Mouse (Mus musculus): ENCODE measurements around the gene Lgr6. TPM values are rescaled to one million over a fixed set of nuclear protein-coding genes. Genes with fewer than 3 reads are reported as not detected.

The Lgr6 gene
- total RNA-seq, 2 experiments from 2014 or later = 1.2 to 1.3 TPM

GRCm38 (mm10) chr1:134965430-134965829 is 139.6 kb downstream of the Lgr6 start:
- DNase-seq (ENCODE audit: low spot score in 2 of 2) = no peak

DNA sequence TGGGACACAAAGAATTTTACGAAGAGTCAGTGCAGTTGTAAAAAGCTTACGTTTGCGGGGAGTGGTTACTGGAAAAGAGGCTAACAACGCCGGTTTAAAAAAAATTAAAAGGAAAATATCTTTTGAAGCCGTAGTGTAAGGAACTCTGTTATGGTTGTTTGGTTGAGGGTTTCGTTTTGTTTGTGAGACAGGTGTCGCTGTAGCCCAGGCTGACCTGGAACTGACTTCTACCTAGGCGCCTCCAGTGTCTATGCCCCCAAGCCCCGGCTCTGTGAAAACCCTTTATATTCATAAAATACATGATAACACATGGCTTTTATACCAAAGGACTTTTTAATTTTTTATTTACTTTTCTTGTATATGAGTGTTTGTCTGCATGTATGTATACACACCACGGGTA is 142.3 kb downstream of the Lgr6 start:
- DNase-seq (ENCODE audit: low spot score in 2 of 2) = no peak

DNA sequence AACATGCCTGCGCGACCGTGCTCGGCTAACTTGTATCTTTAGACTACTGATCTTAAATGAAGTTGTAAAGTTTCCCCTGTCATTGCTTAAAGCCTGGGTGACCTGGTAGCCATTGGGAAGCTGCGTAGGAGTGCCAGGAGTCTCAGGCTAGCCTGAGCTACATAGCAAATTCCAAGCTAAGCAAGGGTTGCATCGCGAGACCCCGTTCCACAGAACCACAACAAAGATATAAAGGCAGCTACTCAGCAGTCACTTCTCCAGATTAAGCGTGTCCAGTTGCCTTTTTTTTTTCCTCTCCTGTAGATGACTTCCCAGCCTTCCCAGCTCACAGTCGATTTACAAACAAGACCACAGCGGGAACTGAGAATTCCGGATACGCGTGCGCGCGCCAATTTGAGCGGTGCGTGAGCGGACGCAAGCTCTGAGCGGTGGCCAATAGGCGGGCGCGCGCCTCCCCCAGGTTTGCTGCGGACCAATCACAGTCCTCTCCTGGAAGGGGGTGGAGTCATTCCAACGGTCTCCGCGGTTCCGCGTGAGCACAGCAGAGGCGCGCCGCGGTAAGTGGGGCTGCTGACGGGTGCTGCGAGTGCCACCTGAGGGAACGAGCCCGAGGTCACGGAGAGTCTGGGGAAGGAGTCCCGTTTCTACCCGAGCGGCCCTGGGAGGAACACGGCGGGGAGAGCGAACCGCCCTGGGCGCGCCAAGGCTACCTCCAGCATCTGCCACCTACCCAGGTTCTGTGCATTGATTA is 142.8 kb downstream of the Lgr6 start, which contains the start of gene Ube2t:
TSS of gene Ube2t (plus strand) at position 513 of the 751 bp plus-strand sequence.
- DNase-seq (ENCODE audit: low spot score in 2 of 2) = peak; percentile 91 to 96

DNA sequence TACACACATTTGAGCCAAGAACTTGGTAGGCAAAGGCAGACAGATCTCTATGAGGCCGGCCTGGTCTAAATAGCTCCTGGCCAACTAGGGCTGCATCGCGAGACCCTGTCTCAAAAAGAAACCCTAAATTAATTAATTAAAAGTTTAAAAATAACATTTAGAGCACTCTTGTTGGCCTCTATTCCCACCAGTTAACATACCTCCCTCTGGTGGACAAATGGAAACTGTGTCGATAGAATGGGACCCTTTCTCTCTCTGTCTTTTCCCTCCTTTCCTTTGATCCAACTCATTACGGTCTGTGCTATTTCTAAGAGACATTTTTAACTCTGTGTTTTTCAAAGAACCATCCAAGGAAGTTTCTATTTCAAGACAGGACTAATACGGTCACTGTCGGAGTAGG is 144.4 kb downstream of the Lgr6 start:
- DNase-seq (ENCODE audit: low spot score in 2 of 2) = no peak

DNA sequence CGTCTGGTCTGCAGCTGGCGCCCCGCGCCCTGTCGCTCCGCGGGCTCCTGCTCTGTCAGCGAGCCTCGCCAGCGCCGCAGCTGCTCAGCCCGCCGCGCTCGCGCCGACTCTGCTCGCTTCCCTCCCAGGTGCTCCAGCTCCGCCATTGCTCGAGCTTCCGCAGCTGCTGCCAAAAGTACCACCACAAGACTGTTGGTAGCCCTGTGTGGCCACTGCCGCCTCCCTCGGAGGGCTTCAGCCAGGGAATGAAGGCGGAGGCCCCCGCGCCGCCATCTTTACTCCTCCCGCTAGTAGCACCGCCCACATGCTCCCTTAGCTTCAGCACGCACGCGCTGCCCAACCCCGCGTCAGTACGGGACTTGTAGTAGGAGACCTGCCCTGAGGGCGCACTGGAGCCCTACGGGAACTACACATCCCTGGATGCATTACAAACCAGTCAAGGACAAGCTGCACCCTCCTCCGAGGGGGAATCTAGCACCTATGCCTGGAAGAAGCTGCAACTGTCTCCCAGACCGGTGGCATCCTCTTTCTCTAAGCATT is 149.4 kb downstream of the Lgr6 start, which contains the start of gene Ppp1r12b:
TSS of gene Ppp1r12b (minus strand) at position 306 of the 540 bp plus-strand sequence.
- DNase-seq (ENCODE audit: low spot score in 2 of 2) = peak; percentile 80 to 95

- DNase-seq (ENCODE audit: low spot score in 2 of 2) = no peak
Measured at GRCm38 (mm10) chr1:134955050-134955636, 149.9 kb downstream of the Lgr6 start.

DNA sequence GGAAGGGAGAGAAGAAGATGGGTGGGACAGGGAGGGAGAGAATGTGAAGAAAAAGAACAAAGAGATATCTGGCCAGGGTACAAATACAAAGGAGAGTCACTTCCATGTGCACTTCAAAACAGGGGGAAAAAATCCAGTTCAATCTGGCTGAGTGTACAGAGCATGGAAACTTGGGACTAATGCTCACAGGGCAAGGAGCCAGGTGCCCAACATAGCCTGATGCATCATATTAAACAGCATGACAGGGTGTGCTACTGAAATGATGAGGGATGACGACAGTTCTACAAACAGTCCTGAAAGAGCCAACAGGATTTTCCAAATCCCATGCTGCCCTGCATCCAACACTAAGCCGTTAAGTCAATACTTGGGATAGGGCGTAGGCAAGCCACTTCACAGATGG is 155.1 kb downstream of the Lgr6 start:
- DNase-seq (ENCODE audit: low spot score in 2 of 2) = peak in 1 of 2 experiments; percentile 16

DNA sequence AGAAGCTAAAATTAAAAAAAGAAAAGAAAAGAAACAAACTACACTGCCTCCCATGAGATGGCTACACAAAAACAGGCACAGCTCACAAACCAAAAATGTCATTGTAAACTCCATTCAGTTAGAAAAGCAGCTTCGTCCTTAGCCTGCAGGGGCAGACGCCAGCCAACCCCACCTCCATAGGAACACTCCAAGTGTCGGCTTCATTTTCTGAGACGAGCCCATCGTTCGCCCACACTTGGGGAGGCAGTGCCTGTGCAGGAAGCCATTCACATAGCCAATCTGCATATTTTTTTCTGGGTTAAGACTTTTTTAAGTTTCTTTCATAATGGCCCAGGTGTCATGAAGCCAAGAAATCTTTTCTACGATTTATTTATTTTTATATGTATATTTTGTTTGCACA is 157.5 kb downstream of the Lgr6 start:
- DNase-seq (ENCODE audit: low spot score in 2 of 2) = no peak

GRCm38 (mm10) chr1:134942898-134943297 is 162.2 kb downstream of the Lgr6 start:
- no peak for DNase-seq (ENCODE audit: low spot score in 2 of 2)

DNA sequence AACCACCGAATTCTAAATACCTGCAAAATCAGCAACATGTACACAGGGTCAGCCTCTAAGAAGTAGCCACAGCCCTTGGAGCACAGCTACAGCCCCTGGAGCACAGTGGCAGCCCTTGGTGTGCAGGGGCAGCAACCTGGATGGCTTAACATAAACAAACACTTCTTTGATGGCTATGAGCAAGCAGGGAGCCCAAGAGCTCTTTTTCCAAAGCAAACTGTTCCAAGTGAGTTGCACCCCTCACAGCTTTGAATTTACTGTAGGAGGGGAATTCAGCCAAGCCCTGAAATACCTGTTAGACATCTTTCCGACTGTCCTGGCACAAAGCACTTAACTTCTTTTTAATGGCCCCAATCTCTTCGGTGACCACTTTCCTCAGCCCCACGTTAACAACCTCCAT is 164.2 kb downstream of the Lgr6 start:
- no peak for DNase-seq (ENCODE audit: low spot score in 2 of 2)

DNA sequence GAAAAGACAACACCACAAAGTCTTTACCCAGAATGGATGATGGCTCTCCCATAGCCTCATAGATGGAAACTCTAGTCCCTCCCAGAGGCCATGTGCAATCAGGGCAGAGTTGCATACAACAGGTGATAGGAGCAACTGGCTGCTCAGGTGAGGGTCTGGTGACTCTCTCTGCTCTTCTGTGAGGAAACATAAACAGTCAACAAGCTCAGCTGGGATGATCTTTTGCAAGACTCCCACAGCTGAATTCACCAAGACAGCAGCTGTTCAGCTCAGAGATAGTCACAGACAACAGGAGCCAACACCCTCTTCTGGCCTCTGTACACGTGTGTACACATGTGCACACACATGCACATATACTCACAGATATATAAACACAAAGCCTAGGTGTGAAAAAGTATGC is 166.8 kb downstream of the Lgr6 start:
- no peak for DNase-seq (ENCODE audit: low spot score in 2 of 2)

GRCm38 (mm10) chr1:134936335-134936734 is 168.7 kb downstream of the Lgr6 start:
- DNase-seq (ENCODE audit: low spot score in 2 of 2) = no peak

Other genes with a start within 250 kb of the Lgr6 start
- 100 to 1,000 TPM; 181 to 205 TPM for gene Ppp1r12b, start 149.3 kb downstream of the Lgr6 start, total RNA-seq (2021)
- gene Ube2t, start 142.7 kb downstream of the Lgr6 start, total RNA-seq (2021) = 1 to 10 TPM; 9.2 to 9.5 TPM
- 1 to 10 TPM; 1.1 to 1.4 TPM for gene Ptpn7, start 27.4 kb upstream of the Lgr6 start, total RNA-seq (2021)
- gene Arl8a, start 41.5 kb upstream of the Lgr6 start, total RNA-seq (2021) = 10 to 100 TPM; 49.9 to 50.9 TPM
- 1 to 10 TPM; 1.3 to 1.7 TPM for gene Gpr37l1, start 62.4 kb upstream of the Lgr6 start, total RNA-seq (2021)
- gene Elf3, start 153.3 kb upstream of the Lgr6 start, total RNA-seq (2021) = under 1 TPM; 0.42 to 0.44 TPM
- 10 to 100 TPM; 22.7 to 24.2 TPM for gene Rnpep, start 178.8 kb upstream of the Lgr6 start, total RNA-seq (2021)
- gene Timm17a, start 208.5 kb upstream of the Lgr6 start, total RNA-seq (2021) = 100 to 1,000 TPM; 163 to 168 TPM
- 1 to 10 TPM; 3.1 to 4.1 TPM for gene Lmod1, start 219.5 kb upstream of the Lgr6 start, total RNA-seq (2021)